Mouse (Mus musculus): ENCODE data around the gene Lzic.
"Not testable (repeated sequence)": the region's sequence is repeated elsewhere in the genome, so short reads cannot be mapped to it uniquely, and the experiment has no call there.

- not testable (repeated sequence) for TF ChIP-seq CTCF, POLR2A (IDR thresholded peaks at IDR 0.05; ENCODE audit: insufficient read depth, low read depth, low read length)
These were observed 24.6 kb upstream of the Lzic start for GRCm38 (mm10) chr4:149460475-149460874.

Data from olfactory bulb, adult 2 months (tissue).